Comparison of ENCODE assay signal across 8 mouse cellular contexts in the genomic region with DNA sequence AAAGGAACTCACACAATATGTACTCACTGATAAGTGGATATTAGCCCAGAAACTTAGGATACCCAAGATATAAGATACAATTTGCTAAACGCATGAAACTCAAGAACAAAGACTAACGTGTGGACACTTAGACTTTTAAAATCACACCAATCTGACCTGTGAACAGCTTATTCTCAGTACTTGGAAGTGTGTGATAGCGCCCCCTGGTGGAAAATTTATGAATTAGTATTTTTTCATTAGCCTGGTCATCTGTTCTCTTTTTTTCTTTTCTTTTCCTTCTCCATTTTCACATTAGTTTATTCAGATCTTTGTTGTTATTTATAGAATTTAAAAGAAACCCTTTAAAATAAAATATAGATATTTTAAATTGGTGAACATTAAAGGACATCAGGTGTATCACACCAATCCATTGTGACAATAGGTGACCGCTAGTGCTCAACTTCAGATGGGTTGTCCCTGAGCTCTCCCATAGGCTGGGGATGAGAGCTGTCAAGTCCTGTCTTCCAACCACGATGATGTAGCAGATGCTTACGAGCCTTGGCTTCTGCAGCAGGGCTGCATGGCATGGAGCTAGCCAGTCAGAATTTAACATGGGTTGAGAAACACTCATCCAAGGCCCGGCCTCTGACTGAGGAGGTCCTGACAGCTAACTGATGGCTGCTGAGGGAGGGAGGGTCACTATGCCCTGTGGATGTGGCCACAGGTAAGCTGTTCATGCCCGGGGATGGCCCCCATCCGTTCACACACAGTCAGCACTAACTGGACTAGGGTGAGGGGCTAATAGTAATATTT. TPM values are rescaled to one million over a fixed set of nuclear protein-coding genes. Genes with fewer than 3 reads are reported as not detected.
A peak's percentile ranks its signal among the peaks of the same experiment; 100 is the strongest.
DNase-seq lines count a peak whose midpoint lies in the region; ATAC-seq and TF ChIP-seq lines count a peak whose summit lies in the region.

No protein-coding gene starts in this region.

- H3K9ac ChIP-seq in liver, adult 2 months (ENCODE audit: low read depth, low read length): no peak overlapping the region
- no peak overlapping the region for H3K9ac ChIP-seq in liver, embryonic 11.5 days (ENCODE audit: low read depth, low read length)

- intact Hi-C loops in left cerebral cortex, postnatal 25 days (cut with DNase I): loop anchor here (1.0 kb wide), 1 partner anchor 53 kb away; no protein-coding TSS in a partner anchor

- ATAC-seq in liver, embryonic 11.5 days (replicated peaks; ENCODE audit: low FRiP score): no peak

- H3K27ac ChIP-seq in liver, adult 2 months (replicated peaks; ENCODE audit: insufficient read depth, low read depth, low read length): no peak overlapping the region
- no peak overlapping the region for H3K27ac ChIP-seq in liver, embryonic 11.5 days (ENCODE audit: low read depth, low read length)

- H3K79me2 ChIP-seq in liver, adult 2 months (ENCODE audit: control insufficient read depth, insufficient read depth, low read length): no peaks in the 10 kb centered on the region

- no peak overlapping the region for H3K4me3 ChIP-seq in liver, adult 2 months (ENCODE audit: insufficient read depth, low read depth, low read length)
- H3K4me3 ChIP-seq in liver, embryonic 11.5 days (ENCODE audit: low read depth, low read length): no peak overlapping the region

- H3K27me3 ChIP-seq in liver, adult 2 months (ENCODE audit: control insufficient read depth, insufficient read depth, low read length): no peaks in the 10 kb centered on the region
- H3K27me3 ChIP-seq in liver, embryonic 11.5 days (replicated peaks; ENCODE audit: control insufficient read depth, insufficient read depth, low read length): no peaks in the 10 kb centered on the region

- 44% methylated on average over 9 of the region's 9 CpGs for WGBS in liver, adult 2 months
- 41% methylated on average over 9 of the region's 9 CpGs for WGBS in liver, embryonic 11.5 days

- H3K4me2 ChIP-seq in liver, embryonic 11.5 days: no peak overlapping the region

- no peak for TF ChIP-seq POLR2A in liver, adult 2 months (IDR thresholded peaks at IDR 0.05; ENCODE audit: extremely low read depth, insufficient read depth, low read length)

- H3K4me1 ChIP-seq in liver, adult 2 months (ENCODE audit: control insufficient read depth, insufficient read depth, low read length): peaks cover 3% of the 10 kb centered on the region
- H3K4me1 ChIP-seq in liver, embryonic 11.5 days (replicated peaks; ENCODE audit: control insufficient read depth, insufficient read depth, low read length): no peaks in the 10 kb centered on the region

- peak; percentile 41 for DNase-seq in cerebellum, adult 8-10 months
- no peak for DNase-seq in cerebellum, adult 11-12 months
- peak; percentile 58 for DNase-seq in liver, adult 2 months (ENCODE audit: extremely low read depth, low read depth, low spot score)
- DNase-seq in liver, embryonic 11.5 days (ENCODE audit: low spot score): no peak
- DNase-seq in cerebellum, postnatal 10 days: peak; percentile 50 to 82
- DNase-seq in lung, postnatal 14 days: peak; percentile 49
- DNase-seq in left cerebral cortex, postnatal 25 days (ENCODE audit: low spot score in 2 of 2): no peak
- no peak for DNase-seq in right cerebral cortex, postnatal 25 days

- peak; percentile 31 for TF ChIP-seq CTCF in liver, adult 2 months (IDR thresholded peaks at IDR 0.05; ENCODE audit: low read depth, low read length)

- H3K36me3 ChIP-seq in liver, adult 2 months (ENCODE audit: control insufficient read depth, insufficient read depth, low read length): no peaks in the 10 kb centered on the region
- H3K36me3 ChIP-seq in liver, embryonic 11.5 days (ENCODE audit: control insufficient read depth, insufficient read depth, low read length): no peaks in the 10 kb centered on the region

- H3K9me3 ChIP-seq in liver, embryonic 11.5 days (ENCODE audit: control insufficient read depth, low read length): no peaks in the 10 kb centered on the region

RNA-seq across cellular contexts. Expression of gene Gne, which starts 35.6 kb away (rescaled TPM):
- 318 and 329 TPM in 2 replicates for total RNA-seq in liver, adult 2 months (2014; rRNA removed)
- polyA plus RNA-seq in liver, adult 2 months (2012; rRNA removed): 85.5 and 87.9 TPM in 2 replicates
- 46.3 and 51.9 TPM in 2 replicates for polyA plus RNA-seq in liver, embryonic 11.5 days (2014; fragmentation: Nextera tagmentation; extraction: Ambion mirVana)
- 10 to 100 TPM; 42.9 to 49.7 TPM for total RNA-seq in left cerebral cortex, postnatal 25 days (2021)

Comparison
In these comparisons a context has a peak if more than half of its experiments do, and no peak if none do; other contexts are left out.
1. DNase-seq: peak in cerebellum, adult 8-10 months (single experiment), liver, adult 2 months (single experiment), cerebellum, postnatal 10 days (2 of 2) and lung, postnatal 14 days (single experiment); none in cerebellum, adult 11-12 months (single experiment), liver, embryonic 11.5 days (single experiment), left cerebral cortex, postnatal 25 days (0 of 2) and right cerebral cortex, postnatal 25 days (single experiment).